Mouse (Mus musculus) midbrain, embryonic 13.5 days (tissue): ENCODE measurements around the gene Mbtps1. TPM values are rescaled to one million over a fixed set of nuclear protein-coding genes. Genes with fewer than 3 reads are reported as not detected.

Experiments used
- ATAC-seq: fragments of 200-750 bp; cut with Nextera tagmentation; 2 replicates; pipeline ENCODE4 v1.8.0; 2017; ENCODE audit warnings: mild to moderate bottlenecking, moderate TSS enrichment, moderate library complexity
- H3K27ac ChIP-seq: fragments of 300-500 bp; sonication (generic); 2 replicates; pipeline ENCODE4 v1.5.1; 2015; ENCODE audit warnings: inconsistent platforms, mild to moderate bottlenecking, moderate library complexity
- H3K27me3 ChIP-seq: fragments of 300-500 bp; sonication (generic); 2 replicates; pipeline ENCODE4 v1.6.1; 2015; ENCODE audit warnings: mild to moderate bottlenecking, inconsistent platforms
- H3K36me3 ChIP-seq: fragments of 300-500 bp; sonication (generic); 2 replicates; pipeline ENCODE4 v1.6.1; 2015; ENCODE audit warnings: mild to moderate bottlenecking, inconsistent platforms
- H3K4me1 ChIP-seq: fragments of 300-500 bp; sonication (generic); replicated peaks from 2 replicates; pipeline ENCODE4 v1.6.1; 2015; ENCODE audit warnings: inconsistent platforms
- H3K4me2 ChIP-seq: fragments of 300-500 bp; sonication (generic); replicated peaks from 2 replicates; pipeline ENCODE4 v1.6.1; 2015; ENCODE audit warnings: moderate library complexity, mild to moderate bottlenecking, inconsistent platforms
- H3K4me3 ChIP-seq: fragments of 300-500 bp; sonication (generic); replicated peaks from 2 replicates; pipeline ENCODE4 v1.5.1; 2015; ENCODE audit warnings: mild to moderate bottlenecking, inconsistent platforms
- H3K9ac ChIP-seq: fragments of 300-500 bp; sonication (generic); replicated peaks from 2 replicates; pipeline ENCODE4 v1.6.1; 2015; ENCODE audit warnings: mild to moderate bottlenecking, inconsistent platforms
- H3K9me3 ChIP-seq: fragments of 300-500 bp; sonication (generic); 2 replicates; pipeline ENCODE4 v1.6.1; 2016; ENCODE audit warnings: mild to moderate bottlenecking, inconsistent platforms
- WGBS: fragments of 180-500 bp; shearing (Covaris S2); methylation state at CpG from one replicate; pipeline ENCODE4 v1.1.7; 2015; 5-methylcytosine and 5-hydroxymethylcytosine counted together
- polyA plus RNA-seq: library from polyadenylated mRNA; unstranded; fragments of >200 nt; fragmentation: Nextera tagmentation; extraction: Ambion mirVana; gene quantifications from 2 replicates; pipeline ENCODE4 v1.2.1, GENCODE M21; 2015

Gene Mbtps1
- polyA plus RNA-seq, 1 experiment from 2014 or later, result 70.4 TPM

GRCm38 (mm10) chr8:119575366-119575726 lies 16.8 kb upstream of the Mbtps1 start:
- peaks cover 31% of the 10 kb centered on the region for H3K4me1 ChIP-seq
- peak overlapping the region; percentile 91 for H3K4me3 ChIP-seq
- WGBS, result 2% methylated on average over 16 of the region's 16 CpGs
- H3K27ac ChIP-seq, result no peak overlapping the region
- H3K9me3 ChIP-seq, result no peaks in the 10 kb centered on the region
- H3K27me3 ChIP-seq, result peaks cover 28% of the 10 kb centered on the region
- peak overlapping the region; percentile 89 for H3K9ac ChIP-seq
- H3K36me3 ChIP-seq, result no peaks in the 10 kb centered on the region
- no peak for ATAC-seq
- H3K4me2 ChIP-seq, result peak overlapping the region; percentile 87

- WGBS, result under 1% methylated on average over 93 of the region's 97 CpGs
- peak; percentile 94 for ATAC-seq
Observed at GRCm38 (mm10) chr8:119574437-119575365, 16.2 kb upstream of the Mbtps1 start, which contains the start of the genes Hsdl1 and Dnaaf1. TSS of gene Hsdl1 (minus strand) at chr8:119575183. TSS of gene Dnaaf1 (plus strand) at chr8:119575235.

GRCm38 (mm10) chr8:119572411-119572810 lies 13.9 kb upstream of the Mbtps1 start:
- 96% methylated on average over 4 of the region's 4 CpGs for WGBS

More at GRCm38 (mm10) chr8:119574437-119575365, 16.2 kb upstream of the Mbtps1 start, which contains the start of the genes Hsdl1 and Dnaaf1:
- Histone ChIP-seq H3K4me2 (peak within 1 kb of the TSS; percentile 87), H3K27ac (peak within 1 kb of the TSS; percentile 79), H3K4me3 (peak within 1 kb of the TSS; percentile 91), H3K4me1 (peaks cover 36% of the 10 kb centered on the region), H3K27me3 (peaks cover 28% of the 10 kb centered on the region), H3K9me3 (no peaks in the 10 kb centered on the region), H3K36me3 (no peaks in the 10 kb centered on the region), H3K9ac (peak within 1 kb of the TSS; percentile 89)

GRCm38 (mm10) chr8:119571135-119571534 lies 12.6 kb upstream of the Mbtps1 start:
- H3K9me3 ChIP-seq, result no peaks in the 10 kb centered on the region
- no peak overlapping the region for H3K4me3 ChIP-seq
- H3K9ac ChIP-seq, result peak overlapping the region; percentile 8; the same call in 1 of the 2 replicates
- no peak overlapping the region for H3K4me2 ChIP-seq
- no peak for ATAC-seq
- 89% methylated on average over 6 of the region's 6 CpGs for WGBS
- no peak overlapping the region for H3K27ac ChIP-seq
- peaks cover 5% of the 10 kb centered on the region for H3K27me3 ChIP-seq
- H3K36me3 ChIP-seq, result peaks cover 12% of the 10 kb centered on the region
- H3K4me1 ChIP-seq, result peaks cover 36% of the 10 kb centered on the region

More at GRCm38 (mm10) chr8:119572411-119572810, 13.9 kb upstream of the Mbtps1 start:
- Histone ChIP-seq H3K27me3 (peaks cover 16% of the 10 kb centered on the region), H3K4me2 (no peak overlapping the region), H3K36me3 (peaks cover 4% of the 10 kb centered on the region), H3K9ac (no peak overlapping the region), H3K4me3 (no peak overlapping the region), H3K27ac (no peak overlapping the region), H3K9me3 (no peaks in the 10 kb centered on the region), H3K4me1 (peaks cover 36% of the 10 kb centered on the region)
- no peak for ATAC-seq

GRCm38 (mm10) chr8:119569881-119570280 lies 11.3 kb upstream of the Mbtps1 start:
- Histone ChIP-seq H3K4me3 (no peak overlapping the region), H3K4me2 (no peak overlapping the region), H3K27me3 (no peaks in the 10 kb centered on the region), H3K9me3 (no peaks in the 10 kb centered on the region), H3K27ac (no peak overlapping the region), H3K4me1 (peaks cover 33% of the 10 kb centered on the region), H3K36me3 (peaks cover 24% of the 10 kb centered on the region), H3K9ac (peak overlapping the region; percentile 39)
- WGBS, result 32% methylated on average over 4 of the region's 4 CpGs
- ATAC-seq, result no peak

GRCm38 (mm10) chr8:119568951-119569350 lies 10.4 kb upstream of the Mbtps1 start:
- H3K27me3 ChIP-seq, result no peaks in the 10 kb centered on the region
- peaks cover 31% of the 10 kb centered on the region for H3K4me1 ChIP-seq
- no peak overlapping the region for H3K27ac ChIP-seq
- no peak for ATAC-seq
- H3K9me3 ChIP-seq, result no peaks in the 10 kb centered on the region
- no peak overlapping the region for H3K4me2 ChIP-seq
- no peak overlapping the region for H3K4me3 ChIP-seq
- no peak overlapping the region for H3K9ac ChIP-seq
- 61% methylated on average over 7 of the region's 7 CpGs for WGBS
- H3K36me3 ChIP-seq, result peaks cover 32% of the 10 kb centered on the region

GRCm38 (mm10) chr8:119568251-119568650 lies 9.7 kb upstream of the Mbtps1 start:
- Histone ChIP-seq H3K9me3 (no peaks in the 10 kb centered on the region), H3K36me3 (peaks cover 39% of the 10 kb centered on the region), H3K4me1 (peaks cover 24% of the 10 kb centered on the region), H3K9ac (no peak overlapping the region), H3K27ac (no peak overlapping the region), H3K27me3 (no peaks in the 10 kb centered on the region), H3K4me2 (no peak overlapping the region), H3K4me3 (no peak overlapping the region)
- WGBS, result 90% methylated on average over 9 of the region's 9 CpGs
- ATAC-seq, result no peak

- Histone ChIP-seq H3K4me2 (no peak overlapping the region), H3K36me3 (peaks cover 56% of the 10 kb centered on the region), H3K27me3 (no peaks in the 10 kb centered on the region), H3K4me3 (no peak overlapping the region), H3K9ac (no peak overlapping the region), H3K27ac (no peak overlapping the region), H3K4me1 (0 out of 2 replicates have a peak, but pooled peaks cover 10% of the 10 kb centered on the region), H3K9me3 (no peaks in the 10 kb centered on the region)
- 84% methylated on average over 11 of the region's 11 CpGs for WGBS
- no peak for ATAC-seq
Observed at GRCm38 (mm10) chr8:119566367-119566766, 7.8 kb upstream of the Mbtps1 start.

GRCm38 (mm10) chr8:119563849-119564251 lies 5.3 kb upstream of the Mbtps1 start:
- H3K9me3 ChIP-seq, result no peaks in the 10 kb centered on the region
- no peak overlapping the region for H3K4me2 ChIP-seq
- H3K36me3 ChIP-seq, result peaks cover 63% of the 10 kb centered on the region
- no peaks in the 10 kb centered on the region for H3K27me3 ChIP-seq
- 93% methylated on average over 14 of the region's 14 CpGs for whole genome bisulfite sequencing
- H3K9ac ChIP-seq, result no peak overlapping the region
- H3K4me1 ChIP-seq, result peaks cover 5% of the 10 kb centered on the region
- no peak overlapping the region for H3K4me3 ChIP-seq
- no peak overlapping the region for H3K27ac ChIP-seq
- no peak for ATAC-seq

GRCm38 (mm10) chr8:119559402-119559720 lies 826 bp upstream of the Mbtps1 start:
- Histone ChIP-seq H3K36me3 (peaks cover 35% of the 10 kb centered on the region), H3K4me1 (peaks cover 32% of the 10 kb centered on the region), H3K9ac (peak overlapping the region; percentile 67; the same call in 1 of the 2 replicates), H3K27me3 (no peaks in the 10 kb centered on the region), H3K27ac (peak overlapping the region; percentile 75; the same call in 1 of the 2 replicates), H3K4me3 (peak overlapping the region; percentile 75), H3K9me3 (no peaks in the 10 kb centered on the region), H3K4me2 (peak overlapping the region; percentile 87)
- 88% methylated on average over 6 of the region's 6 CpGs for WGBS
- ATAC-seq, result peak; percentile 2; the same call in 1 of the 2 replicates

- peak overlapping the region; percentile 87 for H3K4me2 ChIP-seq
- H3K36me3 ChIP-seq, result peaks cover 21% of the 10 kb centered on the region
- H3K27me3 ChIP-seq, result no peaks in the 10 kb centered on the region
- H3K27ac ChIP-seq, result peak overlapping the region; percentile 94
- WGBS, result 1% methylated on average over 55 of the region's 55 CpGs
- peak; percentile 91 for ATAC-seq
- peak overlapping the region; percentile 90 for H3K9ac ChIP-seq
- peaks cover 40% of the 10 kb centered on the region for H3K4me1 ChIP-seq
- no peaks in the 10 kb centered on the region for H3K9me3 ChIP-seq
- peak overlapping the region; percentile 75 for H3K4me3 ChIP-seq
Observed at GRCm38 (mm10) chr8:119557821-119558602, 523 bp downstream of the Mbtps1 start.

GRCm38 (mm10) chr8:119557132-119557531 lies 1.4 kb downstream of the Mbtps1 start:
- 83% methylated on average over 9 of the region's 9 CpGs for WGBS

More at GRCm38 (mm10) chr8:119557132-119557531, 1.4 kb downstream of the Mbtps1 start:
- Histone ChIP-seq H3K4me2 (peak overlapping the region; percentile 87), H3K4me3 (peak overlapping the region; percentile 75), H3K9ac (peak overlapping the region; percentile 90), H3K36me3 (peaks cover 12% of the 10 kb centered on the region), H3K9me3 (no peaks in the 10 kb centered on the region), H3K4me1 (peaks cover 40% of the 10 kb centered on the region), H3K27me3 (no peaks in the 10 kb centered on the region), H3K27ac (no peak overlapping the region)
- no peak for ATAC-seq
